Mouse (Mus musculus): ENCODE results near the gene Gpld1. TPM values are rescaled to one million over a fixed set of nuclear protein-coding genes. Genes with fewer than 3 reads are reported as not detected.

The Gpld1 gene
- polyA plus RNA-seq, 1 experiment from 2014 or later = 2.2 TPM

DNA sequence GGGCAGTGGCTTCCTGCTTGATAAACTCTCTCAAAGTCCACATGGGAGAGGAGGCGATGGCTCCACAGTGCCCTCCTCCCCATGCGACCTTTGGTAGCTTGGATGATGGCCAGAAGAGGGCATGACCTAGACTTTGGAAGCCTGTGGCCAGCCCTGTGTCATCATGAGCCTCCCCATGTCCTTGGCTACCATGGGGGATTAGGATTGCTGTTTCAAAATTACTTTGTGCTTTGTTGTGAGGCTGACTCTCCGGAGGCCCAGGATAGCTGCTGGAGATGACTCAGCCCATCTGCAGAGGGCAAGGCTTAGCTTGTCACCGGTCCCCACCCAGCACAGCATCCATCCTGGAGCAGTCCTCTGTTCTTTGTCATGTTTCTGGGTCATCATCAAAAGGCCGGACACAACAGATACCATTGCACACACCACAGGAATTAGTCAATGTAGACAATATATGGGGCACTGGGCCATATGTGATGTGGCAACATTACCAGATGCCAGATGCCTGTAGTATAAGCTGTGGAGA lies 34.9 kb downstream of the Gpld1 start:
- DNase-seq (ENCODE audit: low spot score) = no peak
- Histone ChIP-seq H3K27me3 (replicated peaks; ENCODE audit: control insufficient read depth, insufficient read depth, low read length) (no peaks in the 10 kb centered on the region), H3K9ac (ENCODE audit: low read depth, low read length) (no peak overlapping the region), H3K36me3 (ENCODE audit: control insufficient read depth, insufficient read depth, low read length) (no peaks in the 10 kb centered on the region), H3K4me3 (ENCODE audit: low read depth, low read length) (no peak overlapping the region), H3K9me3 (ENCODE audit: control insufficient read depth, low read length) (no peaks in the 10 kb centered on the region), H3K27ac (replicated peaks; ENCODE audit: low read depth, low read length) (no peak overlapping the region), H3K4me2 (ENCODE audit: low read depth, low read length) (no peak overlapping the region), H3K4me1 (ENCODE audit: control insufficient read depth, insufficient read depth, low read length) (no peaks in the 10 kb centered on the region)
- ATAC-seq (ENCODE audit: low read depth) = no peak
- WGBS = 78% methylated on average over 5 of the region's 5 CpGs

DNA sequence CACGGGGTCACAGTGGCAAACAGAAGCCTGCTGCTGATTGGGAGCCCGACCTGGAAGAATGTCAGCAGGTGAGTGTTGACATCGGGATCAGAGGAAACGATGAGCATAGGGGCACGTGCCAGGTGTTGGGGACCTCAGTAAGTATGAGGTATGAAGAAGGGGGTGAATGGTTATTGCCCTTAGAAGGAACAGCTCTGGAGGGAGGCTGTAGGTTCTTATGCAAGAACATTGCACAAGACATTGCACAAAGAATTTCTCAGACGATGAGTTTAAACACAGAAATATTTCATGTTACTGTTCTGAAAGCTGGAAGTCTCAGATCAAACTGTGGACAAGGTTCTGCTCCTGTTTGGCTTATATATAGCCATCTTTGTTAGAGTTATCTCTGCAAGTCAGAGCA lies 38.1 kb downstream of the Gpld1 start:
- Histone ChIP-seq H3K4me2 (ENCODE audit: low read depth, low read length) (no peak overlapping the region), H3K9ac (ENCODE audit: low read depth, low read length) (no peak overlapping the region), H3K27me3 (replicated peaks; ENCODE audit: control insufficient read depth, insufficient read depth, low read length) (no peaks in the 10 kb centered on the region), H3K36me3 (ENCODE audit: control insufficient read depth, insufficient read depth, low read length) (no peaks in the 10 kb centered on the region), H3K4me1 (ENCODE audit: control insufficient read depth, insufficient read depth, low read length) (no peaks in the 10 kb centered on the region), H3K27ac (replicated peaks; ENCODE audit: low read depth, low read length) (no peak overlapping the region), H3K9me3 (ENCODE audit: control insufficient read depth, low read length) (no peaks in the 10 kb centered on the region), H3K4me3 (ENCODE audit: low read depth, low read length) (no peak overlapping the region)
- DNase-seq (ENCODE audit: low spot score) = no peak
- no peak for ATAC-seq (ENCODE audit: low read depth)
- WGBS = 87% methylated on average over 6 of the region's 6 CpGs

DNA sequence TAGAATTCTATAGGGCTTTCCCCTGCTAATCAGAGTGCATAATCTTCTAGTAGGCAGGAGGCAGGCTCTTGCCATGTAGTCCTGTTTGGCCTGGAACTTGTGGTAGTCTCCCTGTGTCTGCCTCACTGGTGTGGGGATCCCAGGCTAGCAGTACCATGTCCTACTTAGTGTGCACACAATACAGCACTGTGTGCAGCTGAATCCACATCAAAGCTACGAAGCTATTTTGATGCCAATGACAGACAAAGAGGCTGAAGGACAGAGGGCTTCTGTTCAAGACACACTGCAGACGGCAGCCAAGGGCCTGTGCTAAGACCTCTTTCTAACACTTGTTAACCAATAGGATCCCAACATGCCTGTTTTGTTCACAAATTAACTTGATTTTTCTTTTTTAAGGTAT lies 42.5 kb downstream of the Gpld1 start:
- Histone ChIP-seq H3K9me3 (ENCODE audit: control insufficient read depth, low read length) (no peaks in the 10 kb centered on the region), H3K4me3 (ENCODE audit: low read depth, low read length) (no peak overlapping the region), H3K27ac (replicated peaks; ENCODE audit: low read depth, low read length) (no peak overlapping the region), H3K4me2 (ENCODE audit: low read depth, low read length) (no peak overlapping the region), H3K36me3 (ENCODE audit: control insufficient read depth, insufficient read depth, low read length) (0 out of 2 replicates have a peak, but pooled peaks cover 3% of the 10 kb centered on the region), H3K27me3 (replicated peaks; ENCODE audit: control insufficient read depth, insufficient read depth, low read length) (no peaks in the 10 kb centered on the region), H3K9ac (ENCODE audit: low read depth, low read length) (no peak overlapping the region), H3K4me1 (ENCODE audit: control insufficient read depth, insufficient read depth, low read length) (no peaks in the 10 kb centered on the region)
- 55% methylated on average over 2 of the region's 2 CpGs for WGBS
- ATAC-seq (ENCODE audit: low read depth) = peak; percentile 5; the same call in 1 of the 2 replicates
- peak; percentile 11 for DNase-seq (ENCODE audit: low spot score)

DNA sequence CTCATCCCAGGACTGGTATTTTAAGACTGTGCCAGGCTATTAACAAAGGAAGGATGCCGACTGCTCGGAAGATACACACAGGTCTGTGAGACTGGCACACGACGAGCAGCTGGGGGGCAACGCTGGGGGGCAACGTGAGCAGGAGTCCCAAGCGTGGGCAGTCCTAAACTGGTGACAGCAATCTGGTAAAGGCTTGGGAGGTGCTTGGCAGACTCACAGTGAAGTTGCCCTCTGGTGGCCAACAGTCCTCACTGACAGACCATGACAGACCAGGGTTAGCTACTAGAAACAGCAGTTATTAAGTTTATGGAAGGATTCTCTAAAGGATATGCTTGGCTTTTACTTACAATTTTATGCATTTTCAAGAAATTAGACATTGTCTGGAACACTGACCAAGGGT lies 45.4 kb downstream of the Gpld1 start:
- no peak overlapping the region for H3K9ac ChIP-seq (ENCODE audit: low read depth, low read length)
- H3K27ac ChIP-seq (replicated peaks; ENCODE audit: low read depth, low read length) = no peak overlapping the region
- no peaks in the 10 kb centered on the region for H3K27me3 ChIP-seq (replicated peaks; ENCODE audit: control insufficient read depth, insufficient read depth, low read length)
- 25% methylated on average over 7 of the region's 7 CpGs for WGBS
- H3K4me3 ChIP-seq (ENCODE audit: low read depth, low read length) = no peak overlapping the region
- H3K4me1 ChIP-seq (ENCODE audit: control insufficient read depth, insufficient read depth, low read length) = no peaks in the 10 kb centered on the region
- peak; percentile 66 for DNase-seq (ENCODE audit: low spot score)
- H3K36me3 ChIP-seq (ENCODE audit: control insufficient read depth, insufficient read depth, low read length) = peaks cover 21% of the 10 kb centered on the region
- H3K9me3 ChIP-seq (ENCODE audit: control insufficient read depth, low read length) = no peaks in the 10 kb centered on the region
- H3K4me2 ChIP-seq (ENCODE audit: low read depth, low read length) = no peak overlapping the region
- peak; percentile 83 for ATAC-seq (ENCODE audit: low read depth)

DNA sequence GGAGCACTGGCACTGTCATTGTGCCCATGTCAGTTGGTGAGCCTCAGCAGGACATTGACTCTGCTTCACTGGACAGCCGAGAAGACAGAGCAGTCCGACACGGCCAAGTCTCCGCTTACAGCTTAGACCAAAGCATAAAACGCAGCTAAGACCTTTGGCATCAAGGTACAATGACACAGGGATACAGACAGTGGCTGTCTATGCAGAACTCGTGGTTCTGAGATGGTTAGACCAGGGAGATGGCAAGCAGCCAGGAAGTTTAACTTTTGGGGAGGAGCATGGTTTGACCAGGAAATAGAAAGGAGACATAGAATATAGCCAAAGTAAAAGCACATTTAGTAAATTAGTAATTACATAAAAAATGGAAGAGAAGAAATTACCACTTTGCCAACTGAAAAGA lies 46.1 kb downstream of the Gpld1 start:
- ATAC-seq (ENCODE audit: low read depth) (no peak), DNase-seq (ENCODE audit: low spot score) (no peak)
- Histone ChIP-seq H3K4me2 (ENCODE audit: low read depth, low read length) (no peak overlapping the region), H3K9me3 (ENCODE audit: control insufficient read depth, low read length) (no peaks in the 10 kb centered on the region), H3K36me3 (ENCODE audit: control insufficient read depth, insufficient read depth, low read length) (peaks cover 28% of the 10 kb centered on the region), H3K27ac (replicated peaks; ENCODE audit: low read depth, low read length) (no peak overlapping the region), H3K4me3 (ENCODE audit: low read depth, low read length) (no peak overlapping the region), H3K9ac (ENCODE audit: low read depth, low read length) (no peak overlapping the region), H3K27me3 (replicated peaks; ENCODE audit: control insufficient read depth, insufficient read depth, low read length) (no peaks in the 10 kb centered on the region), H3K4me1 (ENCODE audit: control insufficient read depth, insufficient read depth, low read length) (no peaks in the 10 kb centered on the region)
- 80% methylated on average over 6 of the region's 6 CpGs for WGBS

DNA sequence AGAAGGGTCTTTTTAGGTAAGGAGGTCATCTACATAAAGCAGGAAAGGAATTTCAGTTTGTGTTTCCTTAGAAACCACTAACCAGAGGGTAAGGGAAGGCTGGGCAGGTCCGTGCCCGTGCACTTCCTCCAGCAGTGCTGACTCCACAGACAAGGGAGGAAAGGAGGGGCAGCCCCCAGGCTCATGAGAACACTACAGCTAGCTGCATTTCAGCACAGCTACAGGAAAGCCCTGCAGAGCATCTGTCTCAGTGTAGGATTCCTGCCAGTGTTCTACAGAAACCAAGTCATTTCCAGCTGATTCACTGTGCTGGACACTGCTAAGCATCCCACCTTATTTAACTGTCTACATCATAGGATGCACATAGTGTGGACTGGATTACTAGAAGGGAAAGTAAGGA lies 50.2 kb downstream of the Gpld1 start:
- H3K27ac ChIP-seq (replicated peaks; ENCODE audit: low read depth, low read length) = no peak overlapping the region

DNA sequence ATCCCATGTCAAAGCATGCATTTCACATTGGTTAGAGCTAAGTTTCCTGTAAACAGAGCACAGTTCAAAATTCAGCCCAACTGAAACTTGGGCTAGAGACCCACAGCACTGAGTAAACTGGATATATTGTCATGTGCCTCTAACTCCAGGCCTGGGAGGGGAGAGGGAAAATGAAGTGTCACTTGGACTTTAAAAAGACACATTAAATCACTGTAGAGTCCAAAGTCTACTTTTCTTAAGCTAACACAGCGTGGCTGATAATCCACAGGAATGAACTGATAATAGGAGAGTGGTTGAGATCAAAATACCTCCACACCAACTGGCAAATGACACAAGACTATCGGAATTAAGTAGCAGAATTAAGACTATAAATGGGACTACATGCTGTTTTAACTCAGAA lies 56.6 kb downstream of the Gpld1 start:
- no peak overlapping the region for H3K9ac ChIP-seq (ENCODE audit: low read depth, low read length)
- H3K4me2 ChIP-seq (ENCODE audit: low read depth, low read length) = no peak overlapping the region
- WGBS = 93% methylated on average over 2 of the region's 2 CpGs
- H3K4me3 ChIP-seq (ENCODE audit: low read depth, low read length) = no peak overlapping the region
- H3K9me3 ChIP-seq (ENCODE audit: control insufficient read depth, low read length) = no peaks in the 10 kb centered on the region
- no peak overlapping the region for H3K27ac ChIP-seq (replicated peaks; ENCODE audit: low read depth, low read length)
- no peaks in the 10 kb centered on the region for H3K4me1 ChIP-seq (ENCODE audit: control insufficient read depth, insufficient read depth, low read length)
- no peaks in the 10 kb centered on the region for H3K27me3 ChIP-seq (replicated peaks; ENCODE audit: control insufficient read depth, insufficient read depth, low read length)
- peaks cover 85% of the 10 kb centered on the region for H3K36me3 ChIP-seq (ENCODE audit: control insufficient read depth, insufficient read depth, low read length)
- DNase-seq (ENCODE audit: low spot score) = no peak
- ATAC-seq (ENCODE audit: low read depth) = no peak

More for the DNA sequence above, 50.2 kb downstream of the Gpld1 start:
- Histone ChIP-seq H3K27me3 (replicated peaks; ENCODE audit: control insufficient read depth, insufficient read depth, low read length) (no peaks in the 10 kb centered on the region), H3K36me3 (ENCODE audit: control insufficient read depth, insufficient read depth, low read length) (peaks cover 69% of the 10 kb centered on the region), H3K4me1 (ENCODE audit: control insufficient read depth, insufficient read depth, low read length) (no peaks in the 10 kb centered on the region), H3K4me3 (ENCODE audit: low read depth, low read length) (no peak overlapping the region), H3K9ac (ENCODE audit: low read depth, low read length) (no peak overlapping the region), H3K4me2 (ENCODE audit: low read depth, low read length) (no peak overlapping the region), H3K9me3 (ENCODE audit: control insufficient read depth, low read length) (no peaks in the 10 kb centered on the region)
- ATAC-seq (ENCODE audit: low read depth) (peak; percentile 55; the same call in 1 of the 2 replicates), DNase-seq (ENCODE audit: low spot score) (peak; percentile 50)
- WGBS = 32% methylated on average over 2 of the region's 2 CpGs

DNA sequence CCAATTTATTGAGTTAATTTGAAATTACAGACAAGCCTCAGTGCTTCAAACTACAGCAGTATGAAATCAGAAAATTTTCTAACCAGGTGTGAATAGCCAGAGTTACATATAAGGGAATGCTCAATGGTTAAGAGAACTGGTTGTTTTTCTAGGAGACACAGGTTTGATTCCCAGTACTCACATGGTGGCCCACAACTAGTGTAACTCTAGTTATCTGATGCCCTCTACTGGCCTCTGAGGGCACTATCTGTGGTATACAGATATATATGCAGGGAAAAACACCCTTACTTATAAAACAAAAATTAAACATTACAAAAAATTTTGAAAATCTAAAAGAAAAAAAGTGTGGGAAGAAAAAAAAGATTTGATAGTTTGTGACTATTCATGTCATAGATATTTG lies 60.0 kb downstream of the Gpld1 start:
- H3K9me3 ChIP-seq (ENCODE audit: control insufficient read depth, low read length) = no peaks in the 10 kb centered on the region
- ATAC-seq (ENCODE audit: low read depth) (no peak), DNase-seq (ENCODE audit: low spot score) (peak; percentile 6)
- no peak overlapping the region for H3K4me2 ChIP-seq (ENCODE audit: low read depth, low read length)
- no peaks in the 10 kb centered on the region for H3K4me1 ChIP-seq (ENCODE audit: control insufficient read depth, insufficient read depth, low read length)
- H3K9ac ChIP-seq (ENCODE audit: low read depth, low read length) = no peak overlapping the region
- no peaks in the 10 kb centered on the region for H3K27me3 ChIP-seq (replicated peaks; ENCODE audit: control insufficient read depth, insufficient read depth, low read length)
- peaks cover 60% of the 10 kb centered on the region for H3K36me3 ChIP-seq (ENCODE audit: control insufficient read depth, insufficient read depth, low read length)
- H3K27ac ChIP-seq (replicated peaks; ENCODE audit: low read depth, low read length) = no peak overlapping the region
- no peak overlapping the region for H3K4me3 ChIP-seq (ENCODE audit: low read depth, low read length)

DNA sequence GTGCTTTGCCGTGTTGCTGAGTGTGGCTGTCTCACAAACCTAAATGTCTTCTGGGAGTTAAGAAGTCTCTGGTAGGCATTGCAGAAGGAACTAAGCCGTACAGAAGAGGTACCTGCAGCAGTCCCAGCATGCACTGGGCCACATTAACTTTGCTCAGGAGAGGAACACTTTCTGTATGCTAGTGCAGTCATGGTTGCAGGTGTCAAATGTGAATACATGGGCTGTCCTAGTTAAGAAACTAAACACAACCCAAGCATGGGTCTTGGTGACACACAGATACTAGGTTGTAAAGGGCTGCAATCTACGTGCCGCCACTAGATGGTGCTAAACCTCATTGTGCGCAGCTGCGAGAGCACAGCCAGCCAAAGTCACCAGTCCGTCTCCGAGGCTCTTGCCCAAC lies 64.2 kb downstream of the Gpld1 start:
- 87% methylated on average over 6 of the region's 8 CpGs for WGBS
- Histone ChIP-seq H3K27ac (replicated peaks; ENCODE audit: low read depth, low read length) (no peak overlapping the region), H3K4me1 (ENCODE audit: control insufficient read depth, insufficient read depth, low read length) (no peaks in the 10 kb centered on the region), H3K9ac (ENCODE audit: low read depth, low read length) (no peak overlapping the region), H3K4me2 (ENCODE audit: low read depth, low read length) (no peak overlapping the region), H3K4me3 (ENCODE audit: low read depth, low read length) (no peak overlapping the region), H3K27me3 (replicated peaks; ENCODE audit: control insufficient read depth, insufficient read depth, low read length) (no peaks in the 10 kb centered on the region), H3K9me3 (ENCODE audit: control insufficient read depth, low read length) (no peaks in the 10 kb centered on the region), H3K36me3 (ENCODE audit: control insufficient read depth, insufficient read depth, low read length) (peaks cover 22% of the 10 kb centered on the region)
- DNase-seq (ENCODE audit: low spot score) = no peak
- ATAC-seq (ENCODE audit: low read depth) = no peak

Measured in embryonic facial prominence, embryonic 14.5 days (tissue).